Mouse (Mus musculus) brain, embryonic 18.5 days (tissue): Measurements from ENCODE around the gene Rhbg.
"Not testable (repeated sequence)": the region's sequence is repeated elsewhere in the genome, so short reads cannot be mapped to it uniquely, and the experiment has no call there.

ENCODE experiments used
- DNase-seq: peaks from one replicate; pipeline ENCODE4 v3.0.0-alpha.2; 2012; ENCODE audit warnings: low read depth, low spot score

The Rhbg gene

DNA sequence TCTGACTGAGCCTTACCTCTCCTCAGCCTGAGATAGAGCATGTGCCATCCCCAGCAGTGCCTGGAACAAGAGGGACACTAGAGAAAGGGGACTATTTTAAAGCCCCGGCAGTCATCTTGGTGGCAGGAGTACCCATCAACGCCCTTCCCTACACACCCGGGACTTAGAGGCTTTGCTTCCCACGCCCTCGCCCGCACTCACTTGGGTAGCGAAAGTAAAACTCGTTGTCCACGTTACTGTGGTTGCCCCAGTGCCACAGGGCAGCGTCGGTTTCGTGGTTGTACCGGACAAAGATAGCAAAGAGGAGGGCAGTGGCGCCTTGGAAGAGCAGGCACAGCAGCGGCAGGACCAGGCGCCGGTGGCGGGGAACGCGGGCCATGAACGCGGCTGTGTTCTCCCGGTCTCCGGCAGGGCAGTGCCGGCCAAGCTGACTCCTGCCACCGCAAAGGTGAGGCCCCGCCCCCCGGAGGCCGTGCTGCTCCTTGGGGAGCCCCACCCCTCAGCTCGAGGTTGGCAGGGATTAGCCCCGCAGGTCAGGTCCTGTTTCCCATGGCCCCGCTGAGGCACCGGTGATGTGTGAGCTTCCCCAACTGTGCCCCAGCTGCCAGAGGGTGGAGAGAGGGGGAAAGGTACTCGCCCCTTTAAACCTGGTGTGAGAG lies at the start of gene Rhbg:
Gene Rhbg, minus strand, starts transcription at position 442 of the 659 bp plus-strand sequence.
- no peak for DNase-seq

DNA sequence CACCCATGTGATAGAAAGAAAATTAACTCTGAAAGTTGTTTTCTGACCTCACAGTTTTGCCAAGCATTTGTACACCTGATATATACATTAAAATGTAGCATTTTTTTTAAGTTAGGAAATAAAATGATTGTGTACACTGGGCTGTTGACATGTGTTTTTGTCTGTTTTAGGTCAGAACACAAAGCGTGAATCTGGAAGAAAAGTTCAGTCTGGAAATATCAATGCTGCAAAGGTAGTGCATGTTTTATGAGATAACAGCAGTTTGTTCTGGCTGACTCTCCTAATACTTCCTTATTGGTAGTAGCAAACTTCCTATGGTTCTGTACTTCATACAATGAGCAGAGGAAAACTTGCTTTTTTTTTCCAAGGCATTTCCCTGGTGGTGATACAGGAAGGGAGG lies 44.7 kb upstream of the Rhbg start:
- DNase-seq = no peak

DNA sequence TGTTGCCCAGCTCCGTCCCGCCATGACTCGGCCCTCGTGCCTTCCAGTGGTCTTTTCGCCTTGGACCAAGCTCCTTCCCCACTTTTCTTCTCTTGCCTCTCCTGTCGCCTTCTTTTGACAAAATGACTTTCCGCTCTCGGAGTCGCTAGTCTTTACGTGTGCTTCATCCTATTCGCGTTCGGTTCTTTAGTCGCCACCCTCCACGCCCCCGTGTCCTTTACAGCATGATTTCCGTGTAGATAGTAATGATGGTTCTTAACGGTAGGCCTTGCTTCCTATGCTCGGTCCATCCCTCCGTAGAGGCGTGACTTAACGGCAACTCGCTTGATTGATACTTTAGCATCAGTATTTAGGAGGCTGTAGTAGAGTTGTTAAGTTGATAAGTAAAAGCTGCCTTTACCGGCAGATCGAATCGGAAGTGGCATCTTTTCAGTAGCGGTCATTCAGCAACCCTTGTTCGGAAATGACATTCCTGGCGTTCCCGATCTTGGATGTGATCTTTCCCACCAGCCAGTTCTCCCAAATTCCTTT lies 42.9 kb upstream of the Rhbg start:
- DNase-seq = peak; percentile 18

- DNase-seq = peak; percentile 99
Observed at GRCm38 (mm10) chr3:88296561-88297318, 42.2 kb upstream of the Rhbg start, which contains the start of the genes Tsacc and Cct3. Gene Tsacc (minus strand): TSS chr3:88296999. Gene Cct3 (plus strand): TSS chr3:88297116.

DNA sequence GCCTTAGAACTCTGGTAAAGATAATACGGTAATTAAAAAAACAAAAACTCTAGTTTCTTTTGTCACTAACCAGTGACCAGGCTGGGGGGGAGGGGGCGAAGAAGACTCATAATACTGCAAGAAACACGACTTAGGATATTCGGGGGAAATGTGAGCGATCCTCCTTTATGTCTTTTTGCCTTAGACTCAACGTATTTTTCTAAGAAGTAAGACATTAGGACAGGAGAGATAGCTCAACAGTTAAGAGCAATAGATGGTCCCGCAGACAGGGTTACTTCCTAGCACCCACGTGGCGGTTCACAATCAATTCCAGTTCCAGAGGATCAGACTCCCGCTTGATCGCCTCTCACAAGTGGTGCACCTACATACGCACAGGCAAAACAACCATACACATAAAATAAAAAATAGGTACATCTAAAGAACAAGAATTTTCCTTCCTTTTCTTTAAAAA lies 41.6 kb upstream of the Rhbg start:
- no peak for DNase-seq

DNA sequence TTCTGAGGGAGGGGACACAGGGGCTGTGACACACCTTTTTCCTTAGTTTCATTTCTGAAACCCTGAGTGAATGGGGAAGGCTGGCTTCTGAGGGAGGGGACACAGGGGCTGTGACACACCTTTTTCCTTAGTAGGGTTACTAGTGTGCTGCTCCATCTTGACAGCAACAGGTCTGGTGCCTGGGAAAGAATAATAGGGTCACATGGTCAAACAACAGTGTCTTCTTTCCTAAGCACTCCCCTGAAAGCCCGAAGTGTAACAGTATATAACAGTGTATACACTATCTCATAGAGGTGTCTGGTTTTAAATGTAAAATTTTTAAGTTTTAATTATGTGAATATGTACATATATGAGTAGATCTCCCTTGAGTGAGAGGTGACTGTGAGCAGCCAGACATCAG lies 40.8 kb upstream of the Rhbg start:
- not testable (repeated sequence) for DNase-seq

- DNase-seq = no peak
Observed at GRCm38 (mm10) chr3:88291970-88292369, 37.5 kb upstream of the Rhbg start.

DNA sequence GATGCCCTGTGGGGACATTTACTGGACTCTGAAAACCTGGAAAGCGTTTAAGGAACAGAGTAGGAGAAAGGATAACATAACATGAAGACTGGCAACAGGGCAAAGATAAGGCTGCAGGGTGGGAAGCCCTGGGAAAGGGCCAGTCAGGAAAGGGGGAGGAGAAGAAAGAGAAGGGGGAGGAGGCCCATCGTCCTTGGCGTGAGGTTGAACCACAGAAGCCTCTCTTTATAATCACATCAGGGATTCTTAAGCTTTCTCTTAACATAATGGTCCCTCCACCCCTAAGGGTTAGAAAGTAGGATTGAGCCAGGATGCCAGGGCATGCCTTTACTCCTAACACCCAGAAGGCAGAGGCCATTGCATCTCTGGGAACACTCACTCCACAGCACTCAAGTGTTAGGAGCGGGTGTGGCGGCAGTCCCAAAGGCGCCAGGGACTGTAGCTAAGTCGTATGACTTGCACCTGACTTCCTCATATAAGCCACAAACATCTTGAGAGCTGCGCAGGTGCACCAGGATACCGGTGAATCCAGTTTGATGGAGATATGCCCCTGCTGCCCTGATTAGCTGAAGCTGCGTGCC lies 33.7 kb upstream of the Rhbg start:
- not testable (repeated sequence) for DNase-seq

DNA sequence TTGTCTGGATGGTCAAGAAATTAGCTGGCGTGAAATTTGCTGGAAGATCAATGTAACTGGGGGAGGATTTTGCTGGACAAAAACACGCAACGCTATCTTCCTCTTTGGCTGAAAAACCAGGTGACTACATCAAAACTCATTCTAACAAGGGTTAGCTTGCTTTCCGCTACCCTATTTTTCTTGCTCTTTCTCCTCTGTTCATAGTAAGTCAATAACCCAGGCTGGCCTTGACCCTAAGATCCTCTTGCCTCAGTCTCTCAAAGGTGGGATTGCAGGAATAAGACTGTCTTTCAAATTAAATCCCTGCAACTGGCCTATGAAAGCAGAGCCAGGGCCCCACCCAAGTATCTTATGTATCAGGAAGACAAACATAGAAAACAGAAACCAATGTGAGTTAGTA lies 32.6 kb upstream of the Rhbg start, which contains the start of gene Gm38392:
Gene Gm38392, minus strand, starts transcription at position 101 of the 400 bp plus-strand sequence.
- no peak for DNase-seq

- DNase-seq = not testable (repeated sequence)
Observed at GRCm38 (mm10) chr3:88285565-88285895, 31.0 kb upstream of the Rhbg start.

DNA sequence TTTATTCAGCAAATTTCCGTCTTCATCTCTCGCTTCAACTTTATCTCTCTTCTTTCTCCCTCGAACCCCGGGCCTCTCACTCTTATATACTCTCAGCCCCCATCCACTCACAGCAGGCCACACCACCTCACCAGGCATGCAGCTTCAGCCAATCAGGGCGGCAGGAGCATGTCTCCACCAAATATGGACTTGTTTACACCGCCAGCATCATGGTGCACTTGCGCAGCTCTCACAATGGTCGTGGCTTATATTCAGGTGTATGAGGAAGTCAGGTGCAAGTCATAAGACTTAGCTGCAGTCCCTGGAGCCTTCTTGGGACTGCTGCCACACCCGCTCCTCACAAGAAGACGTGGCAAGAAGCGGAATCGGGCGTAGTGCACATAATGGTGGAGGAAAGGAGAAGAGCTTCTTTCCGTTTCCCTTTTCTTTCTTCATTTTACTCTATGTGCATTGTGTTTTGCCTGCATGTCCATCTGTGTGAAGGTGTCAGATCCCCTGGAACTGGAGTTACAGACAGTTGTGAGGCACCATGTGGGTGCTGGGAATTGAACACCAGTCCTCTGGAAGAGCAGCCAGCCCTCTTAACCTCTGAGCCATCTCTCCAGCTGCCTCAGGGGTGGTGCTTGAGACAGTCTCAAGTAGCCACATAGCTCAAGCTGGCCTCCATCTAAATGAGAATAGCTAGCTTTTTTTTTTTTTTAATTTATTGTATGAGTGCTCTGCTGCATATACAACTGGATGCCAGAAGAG lies 30.5 kb upstream of the Rhbg start:
- DNase-seq = not testable (repeated sequence)

DNA sequence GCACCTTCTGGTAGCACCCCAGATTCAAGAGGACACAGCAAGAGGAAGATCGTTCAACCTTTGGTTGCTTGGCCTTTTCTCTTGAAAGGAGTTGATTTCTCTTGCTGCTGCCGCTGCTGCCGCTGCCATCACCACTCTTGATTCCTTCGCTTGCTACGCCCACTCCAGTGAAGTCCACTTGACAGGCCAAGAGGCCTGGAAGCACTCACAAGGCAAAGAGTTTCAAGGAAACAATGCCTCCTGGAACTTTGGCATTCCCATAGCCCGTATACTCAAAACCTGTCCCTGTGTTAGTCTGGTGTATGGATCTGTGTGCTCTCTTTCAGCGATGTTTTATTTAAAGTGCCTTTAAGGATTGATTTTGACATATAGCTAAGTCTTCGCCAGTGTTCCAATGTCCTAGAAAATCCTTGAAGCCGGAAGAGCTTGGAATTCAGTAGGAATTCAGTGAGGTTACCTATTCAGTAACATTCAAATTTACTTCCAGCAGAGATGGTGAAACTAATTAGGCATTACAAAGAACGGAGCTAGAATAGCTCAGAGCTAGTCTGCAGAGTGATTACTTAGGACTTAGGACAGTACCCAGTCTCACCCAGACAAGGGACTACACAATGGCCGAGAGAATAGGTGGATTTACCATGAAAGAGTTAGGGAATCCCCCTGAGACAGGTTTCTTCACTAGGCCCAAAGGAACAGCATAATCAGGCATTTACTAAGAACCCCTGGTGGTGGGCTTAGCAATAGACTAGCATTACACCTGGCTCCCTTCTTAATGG lies 26.8 kb upstream of the Rhbg start:
- DNase-seq = not testable (repeated sequence)

GRCm38 (mm10) chr3:88280035-88280434 lies 25.5 kb upstream of the Rhbg start:
- DNase-seq = no peak

DNA sequence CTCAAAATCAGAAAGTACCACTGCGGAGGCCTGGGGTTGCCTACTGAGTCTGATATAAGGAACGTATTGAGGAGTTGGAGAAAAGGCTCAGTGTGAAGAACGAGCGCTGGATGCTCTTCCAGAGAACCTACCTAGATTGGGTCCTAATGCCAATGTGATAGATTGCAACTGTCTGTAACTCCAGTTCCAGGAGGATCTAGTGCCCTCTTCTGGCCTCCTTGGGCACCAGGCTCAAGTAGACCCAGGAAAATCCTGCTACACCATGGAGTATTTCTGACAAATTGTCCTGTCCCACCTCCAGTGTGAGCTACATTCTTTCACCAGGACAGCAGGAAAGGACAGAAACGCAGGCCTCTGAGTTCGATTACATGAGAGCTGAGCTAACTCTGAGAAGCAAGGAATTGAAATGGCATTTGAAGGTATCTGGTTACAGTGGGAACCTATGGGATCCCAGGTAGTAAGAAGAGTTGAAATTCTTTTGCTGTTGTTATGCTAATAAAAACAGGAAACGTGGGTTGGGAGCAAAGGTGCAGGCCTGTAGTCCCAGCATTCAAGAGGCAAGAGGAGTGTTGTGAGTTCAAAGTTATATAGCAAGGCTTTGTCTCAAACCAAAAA lies 22.1 kb upstream of the Rhbg start:
- no peak for DNase-seq

DNA sequence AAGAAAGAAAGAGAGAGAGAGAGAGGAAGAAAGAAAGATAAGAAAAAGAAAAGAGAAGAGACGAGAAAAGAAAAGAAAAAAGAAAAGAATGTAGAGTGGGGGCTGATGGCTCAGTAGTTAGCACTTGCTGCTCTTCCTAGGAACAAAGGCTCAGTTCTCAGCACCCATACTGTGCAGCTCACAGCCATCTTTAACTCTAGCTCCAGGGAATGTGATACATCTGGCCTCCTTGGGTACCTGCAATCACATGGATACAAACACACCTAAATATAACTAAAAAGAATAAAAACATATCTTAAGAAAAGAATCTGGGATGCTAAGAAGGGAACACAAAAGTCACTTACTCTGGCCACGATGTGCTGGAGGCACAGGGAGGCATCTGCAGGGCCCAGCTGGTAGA lies 21.6 kb upstream of the Rhbg start:
- no peak for DNase-seq

DNA sequence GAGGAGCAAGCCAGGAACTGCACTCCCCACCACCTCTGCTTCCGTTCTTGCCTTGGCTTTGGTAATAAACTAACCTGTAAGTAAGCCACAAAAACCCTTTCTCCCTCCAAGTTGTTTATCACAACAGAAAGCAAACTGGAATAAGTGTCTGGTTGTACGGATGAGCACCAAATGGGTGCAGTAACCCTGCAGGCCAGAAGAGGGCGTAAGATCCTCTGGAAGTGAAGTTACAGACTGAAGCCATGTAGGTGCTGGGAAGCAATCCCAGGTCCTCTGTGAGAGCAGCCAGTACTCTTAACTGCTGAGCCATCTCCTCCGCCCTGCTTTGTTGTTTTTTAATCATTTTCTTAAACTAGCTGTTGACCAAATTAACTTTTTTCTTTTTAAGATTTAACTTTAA lies 19.5 kb upstream of the Rhbg start:
- no peak for DNase-seq

DNA sequence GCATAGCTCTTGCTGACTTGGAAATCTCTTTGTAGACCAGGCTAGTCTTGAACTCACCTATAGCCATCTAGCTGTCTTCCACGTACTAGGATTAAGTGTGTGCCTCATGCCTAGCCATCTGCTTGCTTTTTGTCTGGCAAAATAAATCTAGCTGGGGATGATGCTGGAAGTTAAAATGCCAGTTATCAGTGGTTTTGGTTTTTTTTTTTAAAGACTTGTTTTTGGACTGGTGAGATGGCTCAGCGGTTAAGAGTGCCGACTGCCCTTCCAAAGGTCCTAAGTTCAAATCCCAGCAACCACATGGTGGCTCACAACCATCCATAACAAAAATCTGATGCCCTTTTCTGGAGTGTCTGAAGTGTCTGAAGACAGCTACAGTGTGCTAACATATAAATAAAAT lies 17.4 kb upstream of the Rhbg start:
- DNase-seq = no peak

- DNase-seq = not testable (repeated sequence)
Observed at GRCm38 (mm10) chr3:88271298-88271697, 16.8 kb upstream of the Rhbg start.

- no peak for DNase-seq
Observed at GRCm38 (mm10) chr3:88268991-88269390, 14.5 kb upstream of the Rhbg start.

DNA sequence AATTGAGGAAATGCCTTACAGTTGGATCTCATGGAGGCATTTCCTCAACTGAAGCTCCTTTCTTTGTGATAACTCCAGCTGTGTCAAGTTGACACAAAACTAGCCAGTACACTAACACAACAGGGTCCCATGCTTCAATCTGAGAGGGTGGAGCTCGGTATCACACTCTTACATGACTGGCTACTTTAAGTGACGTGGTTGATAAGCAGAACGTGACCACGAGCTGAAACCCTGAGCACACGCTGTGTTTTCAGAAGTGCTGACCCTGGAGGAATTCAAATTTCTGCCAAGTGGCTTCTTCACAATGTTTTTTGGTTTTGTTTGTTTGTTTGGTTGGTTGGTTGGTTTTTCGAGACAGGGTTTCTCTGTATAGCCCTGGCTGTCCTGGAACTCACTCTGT lies 13.5 kb upstream of the Rhbg start:
- not testable (repeated sequence) for DNase-seq
